Mouse (Mus musculus): ENCODE measurements around the gene Tnfaip3. TPM values are rescaled to one million over a fixed set of nuclear protein-coding genes. Genes with fewer than 3 reads are reported as not detected.
A peak's percentile ranks its signal among the peaks of the same experiment; 100 is the strongest.

Gene Tnfaip3
- polyA plus RNA-seq, 1 experiment = 1.5 TPM

DNA sequence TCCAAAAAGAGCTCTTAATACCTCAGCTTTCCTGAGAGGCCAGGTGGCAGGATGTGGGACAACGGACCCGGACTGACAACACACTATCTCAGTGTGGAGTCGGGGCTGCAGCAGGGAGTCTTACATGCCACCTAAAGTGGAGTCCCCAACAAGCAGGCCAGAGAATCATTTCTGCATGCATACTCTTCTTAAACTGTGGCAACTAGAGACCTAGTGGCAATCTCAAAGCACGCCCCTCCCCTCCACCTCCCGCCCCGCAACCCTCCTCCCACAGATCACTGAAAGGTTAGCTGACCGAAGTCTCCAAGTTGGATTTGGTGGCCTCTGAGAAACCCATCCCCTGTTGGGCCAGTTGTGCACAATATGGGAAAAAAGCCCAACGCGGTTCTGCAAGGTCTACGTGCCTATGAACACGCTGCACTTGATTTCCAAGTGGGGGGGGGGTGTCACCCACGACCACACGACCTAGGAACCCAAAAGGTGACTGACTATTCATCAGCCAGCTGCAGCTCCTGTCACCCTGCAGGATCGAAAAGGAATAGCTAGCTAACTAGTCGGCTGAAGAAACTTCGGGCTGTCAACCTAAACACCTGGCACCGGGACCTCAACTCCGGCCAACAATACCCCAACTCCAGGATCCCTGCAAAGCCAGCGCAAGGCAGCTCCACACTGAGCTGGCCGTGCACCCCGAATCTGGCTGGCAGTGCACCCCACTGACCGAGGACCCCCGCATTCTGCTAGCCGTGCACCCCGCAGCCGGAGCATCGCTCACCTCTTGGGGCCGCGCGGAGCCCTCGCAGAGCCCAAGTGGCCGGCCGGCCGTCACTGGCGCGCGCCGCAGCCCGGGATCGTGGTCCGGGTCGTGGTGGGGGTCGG, 838 bp downstream of the Tnfaip3 start:
- no peaks in the 10 kb centered on the region for H3K27me3 ChIP-seq (ENCODE audit: control insufficient read depth, insufficient read depth, low read length)
- peaks cover 10% of the 10 kb centered on the region for H3K4me1 ChIP-seq (ENCODE audit: control insufficient read depth, insufficient read depth, low read length)
- H3K27ac ChIP-seq (ENCODE audit: control insufficient read depth, insufficient read depth, low read depth, low read length) = peak overlapping the region; percentile 81
- H3K36me3 ChIP-seq (ENCODE audit: control insufficient read depth, insufficient read depth, low read length) = no peaks in the 10 kb centered on the region
- TF ChIP-seq POLR2A (IDR thresholded peaks at IDR 0.05; ENCODE audit: control insufficient read depth, low read depth, low read length) = no peak
- H3K4me3 ChIP-seq (ENCODE audit: control insufficient read depth, low read depth, low read length) = peak overlapping the region; percentile 91

DNA sequence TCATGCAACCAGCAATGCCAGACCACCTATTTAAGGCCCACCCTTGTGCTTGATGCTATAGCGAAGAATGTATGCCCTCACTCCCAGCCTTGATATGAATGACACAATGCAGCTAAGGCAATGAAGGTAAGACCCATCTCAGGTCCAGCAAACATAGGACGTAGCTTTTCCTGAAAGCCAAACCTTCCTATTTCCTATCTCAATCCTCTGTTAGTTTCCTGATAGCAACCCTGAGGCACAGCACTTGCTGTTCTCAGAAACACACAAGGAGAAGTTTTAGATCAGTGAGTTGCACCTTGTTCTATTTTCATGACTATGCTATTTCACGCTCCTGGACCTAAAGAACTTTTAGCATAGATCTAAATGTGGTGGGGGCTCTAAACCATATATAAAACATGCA, 2.1 kb downstream of the Tnfaip3 start:
- no peaks in the 10 kb centered on the region for H3K27me3 ChIP-seq (ENCODE audit: control insufficient read depth, insufficient read depth, low read length)

DNA sequence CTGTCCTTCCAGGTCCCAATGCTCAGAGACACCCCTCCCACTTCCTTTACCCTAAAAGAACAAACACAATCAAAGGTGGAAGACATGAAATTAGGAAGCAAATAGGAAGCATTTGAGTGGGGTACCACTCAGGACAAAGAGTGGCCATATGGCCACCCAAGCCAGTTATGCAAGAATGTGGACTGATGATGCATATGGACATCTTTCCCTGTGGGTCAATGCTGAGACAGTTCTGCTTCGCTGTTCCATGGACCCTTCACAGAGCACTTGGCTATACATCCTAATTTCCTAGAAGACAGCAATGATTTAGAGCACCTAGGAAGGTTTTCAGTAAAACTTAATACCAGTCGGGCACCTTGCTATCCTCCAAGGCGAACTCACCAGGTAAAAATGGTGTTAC, 2.8 kb downstream of the Tnfaip3 start:
- H3K27me3 ChIP-seq (ENCODE audit: control insufficient read depth, insufficient read depth, low read length) = no peaks in the 10 kb centered on the region
- H3K27ac ChIP-seq (ENCODE audit: control insufficient read depth, insufficient read depth, low read depth, low read length) = no peak overlapping the region
- H3K4me3 ChIP-seq (ENCODE audit: control insufficient read depth, low read depth, low read length) = no peak overlapping the region
- H3K4me1 ChIP-seq (ENCODE audit: control insufficient read depth, insufficient read depth, low read length) = peaks cover 10% of the 10 kb centered on the region
- no peaks in the 10 kb centered on the region for H3K36me3 ChIP-seq (ENCODE audit: control insufficient read depth, insufficient read depth, low read length)
- TF ChIP-seq POLR2A (IDR thresholded peaks at IDR 0.05; ENCODE audit: control insufficient read depth, low read depth, low read length) (no peak), CTCF (IDR thresholded peaks at IDR 0.05; ENCODE audit: control insufficient read depth, insufficient read depth, insufficient replicate concordance, low read depth, low read length) (no peak)

More for the DNA sequence above, 2.1 kb downstream of the Tnfaip3 start:
- Histone ChIP-seq H3K27ac (ENCODE audit: control insufficient read depth, insufficient read depth, low read depth, low read length) (no peak overlapping the region), H3K4me1 (ENCODE audit: control insufficient read depth, insufficient read depth, low read length) (peaks cover 10% of the 10 kb centered on the region), H3K4me3 (ENCODE audit: control insufficient read depth, low read depth, low read length) (no peak overlapping the region), H3K36me3 (ENCODE audit: control insufficient read depth, insufficient read depth, low read length) (no peaks in the 10 kb centered on the region)
- no peak for TF ChIP-seq POLR2A (IDR thresholded peaks at IDR 0.05; ENCODE audit: control insufficient read depth, low read depth, low read length)
- TF ChIP-seq CTCF (IDR thresholded peaks at IDR 0.05; ENCODE audit: control insufficient read depth, insufficient read depth, insufficient replicate concordance, low read depth, low read length) = no peak

DNA sequence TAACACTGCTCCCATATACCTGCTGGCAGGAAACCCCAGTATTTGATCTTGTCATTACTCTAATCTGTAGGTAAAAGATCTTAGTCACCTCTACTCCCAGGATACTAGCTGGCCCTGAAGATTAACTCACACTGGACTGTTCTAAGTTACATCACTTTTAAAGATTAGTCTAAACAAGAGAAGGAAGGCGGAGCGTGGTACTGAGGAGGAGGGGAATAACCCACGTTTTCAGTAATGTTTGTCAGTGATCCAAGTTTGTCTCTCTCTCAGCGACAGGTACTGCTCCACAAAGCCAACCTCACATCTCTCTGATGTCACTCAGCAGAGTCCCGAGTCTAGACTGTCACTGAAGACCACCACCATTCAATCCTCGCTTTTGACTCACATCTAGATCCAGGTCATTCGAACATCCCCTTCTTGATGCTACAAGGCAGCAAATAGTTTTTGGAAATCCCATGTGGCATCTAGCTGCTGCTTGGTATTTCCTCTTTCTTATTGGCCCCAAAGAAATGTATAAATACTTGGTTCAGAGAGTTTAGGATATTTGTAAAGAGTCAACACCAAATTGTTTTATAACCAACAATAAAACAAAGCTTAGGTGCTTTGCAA, 3.5 kb downstream of the Tnfaip3 start:
- H3K27ac ChIP-seq (ENCODE audit: control insufficient read depth, insufficient read depth, low read depth, low read length) = no peak overlapping the region
- no peaks in the 10 kb centered on the region for H3K27me3 ChIP-seq (ENCODE audit: control insufficient read depth, insufficient read depth, low read length)
- TF ChIP-seq POLR2A (IDR thresholded peaks at IDR 0.05; ENCODE audit: control insufficient read depth, low read depth, low read length) (no peak), CTCF (IDR thresholded peaks at IDR 0.05; ENCODE audit: control insufficient read depth, insufficient read depth, insufficient replicate concordance, low read depth, low read length) (no peak)
- no peaks in the 10 kb centered on the region for H3K36me3 ChIP-seq (ENCODE audit: control insufficient read depth, insufficient read depth, low read length)
- no peak overlapping the region for H3K4me3 ChIP-seq (ENCODE audit: control insufficient read depth, low read depth, low read length)
- H3K4me1 ChIP-seq (ENCODE audit: control insufficient read depth, insufficient read depth, low read length) = peaks cover 10% of the 10 kb centered on the region

DNA sequence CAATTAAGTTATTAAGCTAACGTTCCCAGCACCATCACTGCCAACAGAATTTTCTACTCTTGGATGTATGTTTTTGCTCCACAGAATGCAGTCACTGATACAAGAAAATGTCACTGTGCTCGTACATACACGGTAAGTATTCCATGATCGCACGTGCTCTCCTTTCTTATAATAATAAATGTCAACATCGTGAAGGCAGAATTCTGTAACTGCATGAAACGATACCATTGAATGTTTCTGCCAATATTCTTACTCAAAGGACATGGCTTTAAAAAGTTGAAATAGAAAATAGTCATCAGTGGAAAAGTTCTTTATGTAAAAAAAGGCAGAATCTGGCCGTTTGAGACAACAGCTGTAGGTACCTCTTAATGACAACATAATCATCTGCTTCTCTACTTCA, 5.0 kb downstream of the Tnfaip3 start:
- Histone ChIP-seq H3K36me3 (ENCODE audit: control insufficient read depth, insufficient read depth, low read length) (no peaks in the 10 kb centered on the region), H3K4me3 (ENCODE audit: control insufficient read depth, low read depth, low read length) (no peak overlapping the region), H3K27ac (ENCODE audit: control insufficient read depth, insufficient read depth, low read depth, low read length) (no peak overlapping the region), H3K27me3 (ENCODE audit: control insufficient read depth, insufficient read depth, low read length) (no peaks in the 10 kb centered on the region), H3K4me1 (ENCODE audit: control insufficient read depth, insufficient read depth, low read length) (peaks cover 4% of the 10 kb centered on the region)
- TF ChIP-seq CTCF (IDR thresholded peaks at IDR 0.05; ENCODE audit: control insufficient read depth, insufficient read depth, insufficient replicate concordance, low read depth, low read length) = no peak
- no peak for TF ChIP-seq POLR2A (IDR thresholded peaks at IDR 0.05; ENCODE audit: control insufficient read depth, low read depth, low read length)

DNA sequence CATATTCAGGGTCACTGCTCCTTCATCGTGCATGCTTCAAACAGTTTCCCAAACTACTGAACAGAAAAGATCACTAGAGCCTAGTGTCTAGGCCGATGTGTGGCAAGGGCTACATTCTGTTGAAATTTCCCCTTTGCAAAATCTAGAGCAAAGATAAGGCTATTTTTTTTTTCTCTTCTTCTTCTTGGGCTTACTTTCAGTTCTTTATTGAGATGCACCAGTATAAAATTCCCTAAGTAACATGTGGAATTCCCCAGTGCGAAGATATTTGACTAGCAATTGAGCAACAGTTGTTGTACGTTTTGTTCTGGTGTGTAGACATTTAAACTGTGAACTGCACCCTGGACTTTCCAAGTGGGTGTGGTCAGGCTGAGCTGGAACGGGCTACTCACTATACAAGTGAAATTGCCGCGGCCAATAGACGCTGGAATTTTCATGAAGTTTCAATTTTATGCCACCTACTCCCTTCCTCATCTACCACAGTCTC, 6.2 kb downstream of the Tnfaip3 start:
- Histone ChIP-seq H3K27ac (ENCODE audit: control insufficient read depth, insufficient read depth, low read depth, low read length) (no peak overlapping the region), H3K27me3 (ENCODE audit: control insufficient read depth, insufficient read depth, low read length) (no peaks in the 10 kb centered on the region), H3K4me3 (ENCODE audit: control insufficient read depth, low read depth, low read length) (no peak overlapping the region), H3K4me1 (ENCODE audit: control insufficient read depth, insufficient read depth, low read length) (no peaks in the 10 kb centered on the region), H3K36me3 (ENCODE audit: control insufficient read depth, insufficient read depth, low read length) (no peaks in the 10 kb centered on the region)
- TF ChIP-seq CTCF (IDR thresholded peaks at IDR 0.05; ENCODE audit: control insufficient read depth, insufficient read depth, insufficient replicate concordance, low read depth, low read length) (no peak), POLR2A (IDR thresholded peaks at IDR 0.05; ENCODE audit: control insufficient read depth, low read depth, low read length) (no peak)

DNA sequence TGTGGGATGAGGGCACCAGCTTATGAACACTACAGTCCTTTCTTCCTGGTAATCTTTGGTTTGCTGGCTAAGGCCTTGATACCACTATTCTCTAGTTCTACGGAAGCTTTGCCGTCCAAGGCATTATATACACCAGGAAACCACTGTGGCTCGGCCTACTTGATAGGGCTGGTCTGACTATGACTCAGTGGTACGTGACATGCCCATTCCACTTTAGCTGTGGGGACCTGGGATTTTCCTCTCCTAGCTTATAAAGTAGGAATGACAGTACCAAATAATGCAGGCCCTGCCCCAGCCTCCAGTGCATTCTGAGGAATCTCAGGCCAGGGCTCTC, 6.9 kb downstream of the Tnfaip3 start:
- no peak overlapping the region for H3K4me3 ChIP-seq (ENCODE audit: control insufficient read depth, low read depth, low read length)
- no peaks in the 10 kb centered on the region for H3K36me3 ChIP-seq (ENCODE audit: control insufficient read depth, insufficient read depth, low read length)
- no peaks in the 10 kb centered on the region for H3K4me1 ChIP-seq (ENCODE audit: control insufficient read depth, insufficient read depth, low read length)
- TF ChIP-seq POLR2A (IDR thresholded peaks at IDR 0.05; ENCODE audit: control insufficient read depth, low read depth, low read length) (no peak), CTCF (IDR thresholded peaks at IDR 0.05; ENCODE audit: control insufficient read depth, insufficient read depth, insufficient replicate concordance, low read depth, low read length) (no peak)
- H3K27me3 ChIP-seq (ENCODE audit: control insufficient read depth, insufficient read depth, low read length) = no peaks in the 10 kb centered on the region
- H3K27ac ChIP-seq (ENCODE audit: control insufficient read depth, insufficient read depth, low read depth, low read length) = no peak overlapping the region; the same call in 1 of the 2 replicates
